Mouse (Mus musculus): ENCODE data around the gene Piga. TPM values are rescaled to one million over a fixed set of nuclear protein-coding genes. Genes with fewer than 3 reads are reported as not detected.

Gene Piga
- total RNA-seq (2023), result 10 to 100 TPM; 10.5 to 13.1 TPM

DNA sequence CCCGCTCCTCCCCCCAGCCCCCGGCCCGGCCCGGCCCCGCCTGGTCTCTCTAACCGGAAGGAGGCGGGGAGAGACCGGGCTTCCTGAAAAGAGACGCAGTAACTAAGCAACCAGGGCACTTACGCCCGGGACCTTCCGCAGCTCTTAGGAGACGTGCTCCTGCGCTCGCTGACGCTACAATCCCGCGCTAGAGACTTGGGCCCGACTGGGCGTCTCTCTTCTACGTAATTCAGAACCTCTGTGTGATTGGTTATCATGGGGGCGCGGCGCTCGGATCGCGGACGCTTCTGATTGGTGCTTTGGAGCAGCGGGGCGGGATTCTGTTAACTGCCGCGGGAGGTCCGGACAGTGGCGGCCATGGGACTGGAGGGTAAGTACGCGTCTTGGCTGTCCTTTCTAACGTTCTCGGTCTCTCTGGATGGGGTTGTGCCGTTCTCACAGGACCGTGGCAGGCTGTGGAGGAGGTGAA is at the start of gene Piga:
Gene Piga (plus strand): TSS at position 317 of the 469 bp plus-strand sequence.

GRCm38 (mm10) chrX:164373081-164373480 is 46.5 kb upstream of the Piga start, which contains the start of gene Vegfd:
Gene Vegfd (plus strand): TSS chrX:164373378.

DNA sequence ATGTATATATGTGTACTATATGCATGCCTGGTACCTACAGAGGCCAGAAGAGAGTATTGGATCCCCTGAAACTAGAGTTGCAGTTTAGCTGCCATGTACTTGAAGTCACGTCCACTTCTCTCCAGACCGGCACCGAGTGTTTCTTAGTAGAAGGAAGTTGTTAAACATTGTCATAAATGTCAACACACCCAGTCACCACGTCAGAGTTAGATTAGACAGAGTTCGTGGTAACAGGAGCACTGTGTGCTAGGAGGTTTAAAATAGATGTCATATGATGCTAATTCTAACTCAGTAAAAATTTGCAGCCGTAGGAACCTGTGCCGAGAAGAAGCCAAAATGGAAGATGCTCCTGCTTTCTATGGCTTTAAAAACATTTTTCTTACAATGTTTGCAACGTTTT is 17.1 kb downstream of the Piga start, which contains the start of gene Asb11:
Gene Asb11 (plus strand): TSS at position 286 of the 400 bp plus-strand sequence.

Other genes with a start within 250 kb of the Piga start
- 10 to 100 TPM in 1 of 2 experiments, 1 to 10 TPM in 1; 9.7 to 11.8 TPM for gene Bmx, start 161.6 kb upstream of the Piga start, total RNA-seq (2023)
- gene Pir, start 150.4 kb upstream of the Piga start, total RNA-seq (2023), result 1 to 10 TPM in 1 of 2 experiments, not detected in 1; 1.5 TPM
- gene Vegfd, start 46.4 kb upstream of the Piga start, total RNA-seq (2023), result not detected
- not detected for gene Asb11, start 17.2 kb downstream of the Piga start, total RNA-seq (2023)
- not detected for gene Asb9, start 86.5 kb downstream of the Piga start, total RNA-seq (2023)

All from monocyte, adult 59 days (primary cell).